Mouse (Mus musculus) heart, embryonic 16.5 days (tissue): Measurements from ENCODE around the gene 9530003J23Rik. TPM values are rescaled to one million over a fixed set of nuclear protein-coding genes. Genes with fewer than 3 reads are reported as not detected.
"Not testable (repeated sequence)": the region's sequence is repeated elsewhere in the genome, so short reads cannot be mapped to it uniquely, and the experiment has no call there.

Experiments
- ATAC-seq: fragments of 200-750 bp; cut with Nextera tagmentation; replicated peaks from 2 replicates; pipeline ENCODE4 v1.8.0; 2017; ENCODE audit warnings: moderate number of reproducible peaks; ENCODE audit not compliant: insufficient read depth, low FRiP score; ENCODE audit errors: extremely low read depth
- H3K27ac ChIP-seq: fragments of 300-500 bp; sonication (generic); 2 replicates; pipeline ENCODE4 v1.5.1; 2014; ENCODE audit warnings: mild to moderate bottlenecking, low read length, control low read depth, moderate library complexity
- H3K27me3 ChIP-seq: fragments of 300-500 bp; sonication (generic); 2 replicates; pipeline ENCODE4 v1.6.1; 2014; ENCODE audit warnings: low read length, mixed read lengths; ENCODE audit not compliant: control insufficient read depth, insufficient read depth
- H3K36me3 ChIP-seq: fragments of 300-500 bp; sonication (generic); 2 replicates; pipeline ENCODE4 v1.6.1; 2014; ENCODE audit not compliant: control insufficient read depth, insufficient read depth
- H3K4me1 ChIP-seq: fragments of 300-500 bp; sonication (generic); 2 replicates; pipeline ENCODE4 v1.6.1; 2014; ENCODE audit warnings: low read length, mixed read lengths; ENCODE audit not compliant: control insufficient read depth, insufficient read depth
- H3K4me2 ChIP-seq: fragments of 300-500 bp; sonication (generic); 2 replicates; pipeline ENCODE4 v1.6.1; 2014; ENCODE audit warnings: low read depth, mild to moderate bottlenecking, control low read depth, low read length
- H3K4me3 ChIP-seq: fragments of 300-500 bp; sonication (generic); 2 replicates; pipeline ENCODE4 v1.5.1; 2014; ENCODE audit warnings: mild to moderate bottlenecking, control low read depth, low read length
- H3K9ac ChIP-seq: fragments of 300-500 bp; sonication (generic); 2 replicates; pipeline ENCODE4 v1.6.1; 2014; ENCODE audit warnings: low read length, control low read depth
- H3K9me3 ChIP-seq: fragments of 300-500 bp; sonication (generic); replicated peaks from 2 replicates; pipeline ENCODE4 v1.6.1; 2016; ENCODE audit warnings: low read length; ENCODE audit not compliant: control insufficient read depth
- WGBS: fragments of 180-500 bp; shearing (Covaris S2); extraction: QIAGEN DNeasy Blood & Tissue Kit; methylation state at CpG from one replicate; pipeline ENCODE4 v1.1.7; 2014; 5-methylcytosine and 5-hydroxymethylcytosine counted together
- polyA plus RNA-seq: library from polyadenylated mRNA; unstranded; fragments of >200 nt; fragmentation: Nextera tagmentation; extraction: Ambion mirVana; gene quantifications from 2 replicates; pipeline ENCODE4 v1.2.1, GENCODE M21; 2015

Gene 9530003J23Rik
- polyA plus RNA-seq, 1 experiment from 2014 or later = not detected

- no peak overlapping the region for H3K4me2 ChIP-seq
- peaks cover 67% of the 10 kb centered on the region for H3K36me3 ChIP-seq
- ATAC-seq = no peak
- WGBS = 78% methylated on average over 20 of the region's 20 CpGs
- no peaks in the 10 kb centered on the region for H3K4me1 ChIP-seq
- H3K4me3 ChIP-seq = no peak overlapping the region
- H3K27ac ChIP-seq = no peak overlapping the region
- no peak overlapping the region for H3K9ac ChIP-seq
- H3K9me3 ChIP-seq = no peaks in the 10 kb centered on the region
- no peaks in the 10 kb centered on the region for H3K27me3 ChIP-seq
Measured at GRCm38 (mm10) chr10:117217246-117217840, 21.2 kb downstream of the 9530003J23Rik start.

- no peak for ATAC-seq
- H3K27me3 ChIP-seq = no peaks in the 10 kb centered on the region
- H3K36me3 ChIP-seq = peaks cover 61% of the 10 kb centered on the region
Measured at GRCm38 (mm10) chr10:117216793-117217192, 21.7 kb downstream of the 9530003J23Rik start.

GRCm38 (mm10) chr10:117216132-117216495 is 22.4 kb downstream of the 9530003J23Rik start:
- no peaks in the 10 kb centered on the region for H3K27me3 ChIP-seq
- H3K27ac ChIP-seq = no peak overlapping the region
- peaks cover 54% of the 10 kb centered on the region for H3K36me3 ChIP-seq
- H3K9ac ChIP-seq = no peak overlapping the region
- ATAC-seq = no peak
- no peak overlapping the region for H3K4me3 ChIP-seq
- H3K4me1 ChIP-seq = no peaks in the 10 kb centered on the region; the same call in 1 of the 2 replicates
- H3K9me3 ChIP-seq = no peaks in the 10 kb centered on the region
- no peak overlapping the region for H3K4me2 ChIP-seq
- 88% methylated on average over 9 of the region's 9 CpGs for WGBS

More at GRCm38 (mm10) chr10:117216793-117217192, 21.7 kb downstream of the 9530003J23Rik start:
- H3K27ac ChIP-seq = no peak overlapping the region
- no peak overlapping the region for H3K4me3 ChIP-seq
- no peak overlapping the region for H3K4me2 ChIP-seq
- H3K9ac ChIP-seq = no peak overlapping the region
- WGBS = 66% methylated on average over 5 of the region's 5 CpGs
- no peaks in the 10 kb centered on the region for H3K4me1 ChIP-seq
- no peaks in the 10 kb centered on the region for H3K9me3 ChIP-seq

DNA sequence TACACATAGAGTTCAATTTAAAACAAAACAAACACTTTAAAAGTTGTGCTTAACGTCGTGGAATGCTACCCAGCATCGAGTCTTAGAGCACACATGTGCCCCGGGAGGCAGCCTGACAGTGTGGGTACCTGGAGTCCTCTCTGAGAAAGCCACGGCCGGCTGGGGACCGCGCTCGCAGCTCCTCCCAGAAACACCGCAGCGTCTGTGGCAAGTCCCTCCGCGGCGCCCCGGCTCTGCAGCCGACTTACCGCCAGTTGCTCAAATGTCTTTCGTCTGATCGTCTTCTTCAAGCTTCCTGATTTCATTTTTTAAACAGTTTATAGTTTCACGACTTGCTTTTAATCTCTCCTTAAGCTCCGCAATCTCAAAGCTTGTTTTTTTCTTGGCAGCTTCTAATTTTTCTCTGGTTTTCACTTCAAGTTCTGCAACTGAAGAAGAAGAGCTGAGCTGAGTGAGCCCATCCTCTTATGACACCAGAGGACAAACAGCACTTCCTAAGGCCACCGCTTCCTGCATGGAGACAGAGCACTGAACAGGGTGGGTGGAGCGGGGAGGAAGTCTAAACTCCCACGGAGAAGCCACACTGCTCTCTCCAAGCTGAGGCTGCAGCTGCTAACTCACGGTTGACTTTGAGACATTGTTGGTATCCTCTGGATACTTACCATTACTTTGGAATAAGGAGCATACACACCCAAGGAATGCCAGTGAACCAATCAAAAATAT is 22.9 kb downstream of the 9530003J23Rik start:
- no peak overlapping the region for H3K4me3 ChIP-seq
- no peak for ATAC-seq
- 84% methylated on average over 25 of the region's 25 CpGs for WGBS
- H3K9ac ChIP-seq = no peak overlapping the region
- H3K4me2 ChIP-seq = no peak overlapping the region
- H3K27me3 ChIP-seq = no peaks in the 10 kb centered on the region
- H3K27ac ChIP-seq = no peak overlapping the region
- H3K9me3 ChIP-seq = no peaks in the 10 kb centered on the region
- H3K36me3 ChIP-seq = peaks cover 52% of the 10 kb centered on the region
- H3K4me1 ChIP-seq = peaks cover 5% of the 10 kb centered on the region

DNA sequence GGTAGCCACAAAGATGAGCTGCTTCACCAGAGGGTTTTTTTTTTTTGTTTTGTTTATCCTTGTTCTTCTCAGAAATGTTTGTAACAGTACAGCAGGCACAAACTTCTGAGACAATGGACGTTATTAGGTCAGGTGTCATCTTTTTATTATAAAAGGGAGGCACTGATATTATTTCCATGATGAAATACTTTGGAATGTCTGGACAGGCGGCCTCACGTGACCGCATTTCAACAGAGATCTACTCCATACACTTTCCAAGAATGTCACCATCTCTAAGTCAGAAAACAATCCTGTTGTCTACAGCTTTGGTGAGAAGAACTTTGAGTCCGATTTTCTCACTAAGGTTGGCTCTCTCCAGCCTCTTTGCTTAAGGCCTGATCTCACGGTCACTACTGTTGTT is 27.5 kb downstream of the 9530003J23Rik start:
- H3K9me3 ChIP-seq = no peaks in the 10 kb centered on the region
- no peaks in the 10 kb centered on the region for H3K27me3 ChIP-seq
- H3K9ac ChIP-seq = no peak overlapping the region
- no peak overlapping the region for H3K4me2 ChIP-seq
- 79% methylated on average over 6 of the region's 6 CpGs for WGBS
- H3K4me3 ChIP-seq = no peak overlapping the region
- H3K4me1 ChIP-seq = peaks cover 14% of the 10 kb centered on the region
- no peak for ATAC-seq
- H3K36me3 ChIP-seq = peaks cover 14% of the 10 kb centered on the region
- no peak overlapping the region for H3K27ac ChIP-seq

GRCm38 (mm10) chr10:117209469-117209938 is 29.0 kb downstream of the 9530003J23Rik start:
- Histone ChIP-seq H3K4me2 (peak overlapping the region; percentile 63), H3K36me3 (peaks cover under 1% of the 10 kb centered on the region), H3K9ac (peak overlapping the region; percentile 61), H3K27me3 (no peaks in the 10 kb centered on the region), H3K4me1 (peaks cover 14% of the 10 kb centered on the region), H3K9me3 (no peaks in the 10 kb centered on the region), H3K27ac (no peak overlapping the region), H3K4me3 (peak overlapping the region; percentile 36)
- ATAC-seq = peak; percentile 62
- WGBS = 10% methylated on average over 11 of the region's 11 CpGs

DNA sequence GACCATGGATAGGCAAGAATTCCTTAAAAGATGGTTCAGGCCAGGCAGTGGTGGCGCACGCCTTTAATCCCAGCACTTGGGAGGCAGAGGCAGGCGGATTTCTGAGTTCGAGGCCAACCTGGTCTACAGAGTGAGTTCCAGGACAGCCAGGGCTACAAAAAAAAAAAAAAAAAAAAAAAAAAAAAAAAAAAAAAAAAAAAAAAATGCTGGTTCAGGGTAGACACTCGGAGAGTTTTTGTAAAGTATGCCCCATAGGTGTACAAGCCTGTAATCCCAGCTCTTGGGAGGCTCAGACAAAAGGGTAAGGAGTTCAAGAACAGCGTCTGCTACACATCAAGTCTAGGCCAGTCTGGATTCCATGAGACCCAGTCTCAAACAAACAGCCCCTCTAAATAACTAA is 29.7 kb downstream of the 9530003J23Rik start:
- ATAC-seq, H3K27me3 ChIP-seq, H3K9ac ChIP-seq, H3K36me3 ChIP-seq, H3K9me3 ChIP-seq, H3K4me3 ChIP-seq, H3K27ac ChIP-seq, H3K4me2 ChIP-seq: not testable (repeated sequence)
- H3K4me1 ChIP-seq = peaks cover 14% of the 10 kb centered on the region
- WGBS = 92% methylated on average over 6 of the region's 6 CpGs

DNA sequence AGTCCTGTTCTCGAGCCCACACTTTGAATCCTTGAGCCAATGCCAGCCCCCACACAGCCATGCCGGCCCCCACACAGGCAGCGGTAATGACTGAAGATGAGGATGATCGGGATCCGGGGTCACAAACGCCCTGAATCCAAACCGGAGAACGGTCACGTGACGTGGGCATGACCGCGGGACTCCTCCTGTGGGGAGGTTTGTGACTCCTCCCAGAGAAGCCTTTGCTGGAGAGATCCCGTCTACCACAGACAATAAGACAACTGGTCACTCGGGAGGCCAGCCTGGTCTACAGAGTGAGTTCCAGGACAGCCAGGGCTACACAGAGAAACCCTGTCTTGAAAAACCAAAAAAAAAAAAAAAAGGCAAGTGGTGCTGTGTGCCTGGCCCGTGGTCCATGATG is 30.3 kb downstream of the 9530003J23Rik start:
- 83% methylated on average over 15 of the region's 15 CpGs for WGBS
- Histone ChIP-seq H3K4me3 (no peak overlapping the region), H3K4me2 (no peak overlapping the region), H3K36me3 (no peaks in the 10 kb centered on the region), H3K4me1 (peaks cover 16% of the 10 kb centered on the region), H3K27me3 (no peaks in the 10 kb centered on the region), H3K27ac (no peak overlapping the region), H3K9me3 (no peaks in the 10 kb centered on the region), H3K9ac (no peak overlapping the region)
- no peak for ATAC-seq

GRCm38 (mm10) chr10:117206070-117206469 is 32.4 kb downstream of the 9530003J23Rik start:
- no peak overlapping the region for H3K4me3 ChIP-seq
- no peak for ATAC-seq
- H3K27ac ChIP-seq = no peak overlapping the region
- H3K9ac ChIP-seq = no peak overlapping the region
- H3K27me3 ChIP-seq = no peaks in the 10 kb centered on the region
- H3K36me3 ChIP-seq = no peaks in the 10 kb centered on the region
- WGBS = 90% methylated on average over 3 of the region's 3 CpGs
- no peak overlapping the region for H3K4me2 ChIP-seq
- no peaks in the 10 kb centered on the region for H3K9me3 ChIP-seq
- peaks cover 16% of the 10 kb centered on the region for H3K4me1 ChIP-seq
